In the genomic region with DNA sequence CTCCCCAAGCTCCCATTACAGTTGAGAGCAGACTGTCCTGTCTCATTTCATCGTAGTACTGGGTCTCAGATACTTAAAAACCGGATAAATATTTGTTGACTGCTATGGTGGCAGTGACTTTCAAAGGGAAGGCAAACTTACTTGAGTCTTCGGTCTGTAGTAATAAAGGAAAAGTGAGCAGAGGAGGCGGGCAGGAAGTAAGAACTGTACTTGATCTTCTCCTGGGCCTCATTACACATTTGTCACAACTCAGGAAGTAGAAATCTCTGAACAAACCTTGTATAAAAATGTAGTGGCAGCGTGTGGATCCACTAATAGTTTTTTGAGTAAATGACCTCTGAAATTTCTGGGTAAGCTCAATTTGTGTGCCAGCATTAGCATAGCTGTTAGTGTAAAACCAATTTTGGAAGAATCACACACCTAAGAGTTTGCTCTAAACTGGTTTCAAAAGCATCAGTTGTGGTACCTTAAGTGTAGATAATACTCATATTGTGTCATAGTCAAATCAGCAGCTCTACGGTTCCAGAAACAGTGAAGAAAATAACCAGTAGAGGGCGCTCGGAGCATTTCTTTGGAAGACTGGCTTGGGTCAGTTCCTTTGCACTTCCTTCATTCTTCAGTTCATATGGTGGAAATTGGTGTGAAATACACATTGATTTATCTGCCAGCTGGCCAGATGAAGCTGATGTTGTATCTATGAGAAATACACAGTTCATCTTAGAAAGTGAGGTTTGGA, we compare ENCODE assay signal across 8 mouse cellular contexts. TPM values are rescaled to one million over a fixed set of nuclear protein-coding genes. Genes with fewer than 3 reads are reported as not detected.
A peak's percentile ranks its signal among the peaks of the same experiment; 100 is the strongest.
DNase-seq lines count a peak whose midpoint lies in the region; ATAC-seq and TF ChIP-seq lines count a peak whose summit lies in the region.
"Had no signal": no experiment of that assay in that cellular context is flagged by ENCODE, and none has a peak within 500 bp of the region (broad histone marks: within the 10 kb centered on the region; RNA-seq: fewer than 3 reads in every experiment).

No protein-coding gene starts in this region.

- H3K4me2 ChIP-seq in intestine, embryonic 16.5 days (ENCODE audit: low read depth, low read length) = no peak overlapping the region
- H3K4me2 ChIP-seq in liver, embryonic 14.5 days (ENCODE audit: low read depth) = no peak overlapping the region
- H3K4me2 ChIP-seq: neural tube, embryonic 12.5 days had no signal

- H3K9ac ChIP-seq in intestine, embryonic 16.5 days (ENCODE audit: low read depth, low read length) = no peak overlapping the region
- no peak overlapping the region for H3K9ac ChIP-seq in liver, embryonic 14.5 days (replicated peaks)
- H3K9ac ChIP-seq: neural tube, embryonic 12.5 days had no signal

- H3K4me3 ChIP-seq in intestine, embryonic 16.5 days (ENCODE audit: low read length) = no peak overlapping the region
- no peak overlapping the region for H3K4me3 ChIP-seq in liver, embryonic 14.5 days (ENCODE audit: insufficient read depth in 1 of 2, low read depth in 2 of 2, low read length in 2 of 2)
- H3K4me3 ChIP-seq: neural tube, embryonic 12.5 days had no signal

- peaks cover 6% of the 10 kb centered on the region for H3K36me3 ChIP-seq in intestine, embryonic 16.5 days (ENCODE audit: control insufficient read depth, insufficient read depth, low read length)
- H3K36me3 ChIP-seq in liver, embryonic 14.5 days (replicated peaks; ENCODE audit: control insufficient read depth, insufficient read depth, low read depth) = peaks cover 51% of the 10 kb centered on the region

- ATAC-seq in erythroblast, adult 5-6 weeks (replicated peaks; ENCODE audit: low FRiP score, poor library complexity, severe bottlenecking) = peak; percentile 62
- ATAC-seq in intestine, embryonic 16.5 days = peak; percentile 56; the same call in 1 of the 2 replicates
- ATAC-seq in liver, embryonic 14.5 days (ENCODE audit: insufficient read depth) = no peak

- no peaks in the 10 kb centered on the region for H3K4me1 ChIP-seq in intestine, embryonic 16.5 days (ENCODE audit: control insufficient read depth, insufficient read depth, low read length)
- no peaks in the 10 kb centered on the region for H3K4me1 ChIP-seq in liver, embryonic 14.5 days (replicated peaks; ENCODE audit: control insufficient read depth in 2 of 2, insufficient read depth in 2 of 2, low read length in 1 of 2)
- H3K4me1 ChIP-seq: neural tube, embryonic 12.5 days had no signal

- peak; percentile 75 for DNase-seq in 416B (ENCODE audit: low read depth)
- peak; percentile 76 for DNase-seq in CD4-positive, CD25-positive, alpha-beta regulatory T cell, adult 2 months (ENCODE audit: low read depth, low spot score)
- DNase-seq in brain, adult 2 months (ENCODE audit: low read depth, low spot score) = peak; percentile 81
- peak; percentile 39 to 52 (median 42) for DNase-seq in liver, embryonic 14.5 days (ENCODE audit: low read depth in 3 of 3, low spot score in 3 of 3)
- DNase-seq in retina, postnatal 1 day = peak; percentile 79

- 58% methylated on average over 8 of the region's 8 CpGs for WGBS in intestine, embryonic 16.5 days
- 52% methylated on average over 8 of the region's 8 CpGs for WGBS in liver, embryonic 14.5 days (ENCODE audit: insufficient replicate concordance)

- H3K27ac ChIP-seq in intestine, embryonic 16.5 days (ENCODE audit: low read length) = no peak overlapping the region
- H3K27ac ChIP-seq in liver, embryonic 14.5 days = no peak overlapping the region
- H3K27ac ChIP-seq: neural tube, embryonic 12.5 days had no signal

- TF ChIP-seq CTCF in liver, embryonic 14.5 days (IDR thresholded peaks at IDR 0.05; ENCODE audit: low read depth) = peak; percentile 58

- H3K9me3 ChIP-seq in intestine, embryonic 16.5 days (ENCODE audit: control insufficient read depth, low read length) = no peaks in the 10 kb centered on the region
- no peaks in the 10 kb centered on the region for H3K9me3 ChIP-seq in liver, embryonic 14.5 days (ENCODE audit: control insufficient read depth, low read length)
- H3K9me3 ChIP-seq: neural tube, embryonic 12.5 days had no signal

- no peaks in the 10 kb centered on the region for H3K27me3 ChIP-seq in intestine, embryonic 16.5 days (replicated peaks; ENCODE audit: control insufficient read depth, insufficient read depth, low read length)
- H3K27me3 ChIP-seq in liver, embryonic 14.5 days (ENCODE audit: control insufficient read depth, insufficient read depth, low read length) = no peaks in the 10 kb centered on the region
- H3K27me3 ChIP-seq: neural tube, embryonic 12.5 days had no signal

- no peak for TF ChIP-seq EP300 in liver, embryonic 14.5 days (IDR thresholded peaks at IDR 0.05; ENCODE audit: low read depth)

RNA-seq across cellular contexts. Expression of a gene that starts 9.0 kb away (rescaled TPM):
- 15.7 and 27.9 TPM in 2 replicates for total RNA-seq in erythroblast, adult 5-6 weeks (2015; ENCODE audit: low replicate concordance)
- 12.5 and 24.1 TPM in 2 replicates for total RNA-seq in erythroblast, adult 5-6 weeks (2017; ENCODE audit: low replicate concordance)
- 22.3 and 25.0 TPM in 2 replicates for polyA plus RNA-seq in intestine, embryonic 16.5 days (2015; fragmentation: Nextera tagmentation; extraction: Ambion mirVana)
- 6.5 and 9.5 TPM in 2 replicates for polyA plus RNA-seq in liver, embryonic 14.5 days (2012; rRNA removed)
- 9.0 and 10.9 TPM in 2 replicates for polyA plus RNA-seq in liver, embryonic 14.5 days (2014; fragmentation: Nextera tagmentation; extraction: Ambion mirVana)
